Mouse (Mus musculus): ENCODE data around the gene Slc26a1.

Slc26a1 gene

DNA sequence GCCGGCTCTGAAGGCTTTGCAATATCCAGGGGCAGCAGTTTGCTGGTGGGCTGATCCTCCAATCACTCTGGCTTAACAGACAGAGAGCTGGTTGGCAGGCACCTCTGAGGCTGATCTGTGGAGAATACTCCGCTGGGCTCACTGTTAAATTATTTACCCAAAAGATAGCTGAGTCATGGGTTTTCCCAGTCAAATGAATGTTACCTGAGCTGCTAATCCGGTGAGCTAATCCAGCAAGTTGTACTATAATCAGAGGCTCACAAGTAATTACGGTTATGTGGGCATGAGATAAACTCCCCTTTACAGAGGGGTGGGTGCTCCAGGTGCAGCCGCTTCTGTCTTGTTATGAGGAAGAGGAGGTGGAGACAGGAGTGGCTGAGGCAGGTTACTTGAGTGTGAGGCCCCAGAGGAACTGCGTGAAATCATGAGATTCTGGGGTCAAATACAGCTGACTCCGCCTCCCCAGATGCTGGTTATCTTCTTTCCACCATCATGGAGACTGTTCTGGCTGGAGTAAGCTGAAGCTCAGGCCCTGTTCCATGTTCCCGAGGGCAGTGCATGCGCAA, at the start of gene Slc26a1:
Gene Slc26a1, minus strand, starts transcription at position 319 of the 566 bp plus-strand sequence.
- in situ Hi-C loops (cut with MboI; ENCODE audit: low pct_unique_long_range_greater_than_20kb in 1 of 2, low sequenced_read_pairs in 2 of 2, unreplicated experiment in 1 of 2): no loop called here

DNA sequence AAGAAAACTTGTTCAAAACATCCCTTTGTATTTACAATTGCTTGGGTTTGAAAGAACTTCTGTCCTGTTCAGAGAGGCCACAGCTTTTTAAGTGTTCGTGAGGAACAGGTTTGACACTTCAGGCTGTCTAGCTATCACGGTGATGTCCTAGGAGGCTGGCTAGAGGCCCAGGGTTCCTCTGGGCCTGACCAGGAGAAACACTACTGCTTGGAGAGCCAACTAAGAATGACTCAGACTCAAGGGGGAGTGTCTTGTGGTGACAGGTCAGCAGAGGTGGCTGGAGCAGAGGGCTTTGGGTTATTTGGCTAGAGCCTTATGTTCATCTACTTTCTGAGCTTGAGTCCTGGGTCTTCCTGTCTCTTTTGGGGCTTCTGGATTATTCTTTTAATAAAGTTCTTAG, 48.6 kb upstream of the Slc26a1 start:
- in situ Hi-C loops (cut with MboI; ENCODE audit: low pct_unique_long_range_greater_than_20kb in 1 of 2, low sequenced_read_pairs in 2 of 2, unreplicated experiment in 1 of 2): no loop called here

DNA sequence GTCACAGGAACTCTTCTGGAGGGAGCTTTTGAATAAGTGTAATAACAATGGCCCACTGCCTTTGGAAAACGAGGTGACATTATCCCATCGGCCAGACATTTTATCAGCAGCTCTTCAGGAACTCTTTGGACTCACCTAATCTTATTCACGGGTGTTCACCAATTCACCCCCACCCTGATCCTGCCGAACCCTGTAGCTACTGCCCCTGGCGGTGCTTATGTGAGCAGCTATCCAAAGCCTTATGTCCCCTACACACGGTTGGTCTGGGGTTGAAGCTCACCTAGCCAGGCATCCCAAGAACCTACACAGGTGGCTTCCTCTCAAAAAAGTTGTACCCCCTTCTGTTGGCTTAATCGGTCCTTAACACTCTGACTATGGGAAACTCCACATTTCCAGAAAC, 44.4 kb upstream of the Slc26a1 start:
- in situ Hi-C loops (cut with MboI; ENCODE audit: low pct_unique_long_range_greater_than_20kb in 1 of 2, low sequenced_read_pairs in 2 of 2, unreplicated experiment in 1 of 2): no loop called here

DNA sequence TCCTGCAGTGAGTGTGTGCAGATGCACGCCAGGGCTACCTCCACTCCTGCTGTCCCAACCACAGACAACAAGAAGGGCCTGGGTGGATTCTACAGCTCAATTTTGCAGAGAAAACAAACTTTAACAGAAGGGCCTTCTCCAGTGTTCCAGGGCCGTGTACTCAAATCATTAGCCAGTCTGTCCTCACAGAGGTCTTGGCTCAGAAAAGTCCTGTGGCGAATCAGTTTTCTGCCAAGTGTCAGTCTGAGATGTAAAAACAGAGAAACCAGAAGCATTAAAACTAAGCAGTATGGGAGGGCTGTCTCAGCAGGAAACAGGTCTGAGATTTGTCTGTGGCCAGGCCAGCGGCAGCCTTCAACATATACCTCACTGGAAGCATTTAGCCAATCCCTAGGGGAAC, 42.7 kb upstream of the Slc26a1 start:
- in situ Hi-C loops (cut with MboI; ENCODE audit: low pct_unique_long_range_greater_than_20kb in 1 of 2, low sequenced_read_pairs in 2 of 2, unreplicated experiment in 1 of 2): no loop called here

DNA sequence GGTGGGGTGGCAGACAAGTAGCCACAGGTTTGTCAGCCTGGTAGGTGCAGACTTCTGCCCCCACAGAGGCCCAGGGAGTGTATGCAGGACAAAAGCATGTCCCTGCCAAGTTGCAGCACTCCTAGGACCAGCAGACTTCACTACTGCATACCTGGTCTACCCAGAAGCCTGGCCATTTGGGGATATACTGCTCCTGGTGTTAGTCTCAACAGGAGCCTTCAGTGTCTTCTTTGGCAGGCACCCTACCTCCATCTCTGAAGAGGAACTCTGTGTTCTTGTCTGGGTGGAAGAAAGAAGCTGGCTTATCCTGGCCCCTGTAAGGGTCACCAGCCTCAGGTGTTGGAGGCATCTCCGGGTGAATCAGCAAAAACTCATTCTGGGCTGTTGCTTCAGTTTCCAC, 40.6 kb upstream of the Slc26a1 start:
- in situ Hi-C loops (cut with MboI; ENCODE audit: low pct_unique_long_range_greater_than_20kb in 1 of 2, low sequenced_read_pairs in 2 of 2, unreplicated experiment in 1 of 2): no loop called here

DNA sequence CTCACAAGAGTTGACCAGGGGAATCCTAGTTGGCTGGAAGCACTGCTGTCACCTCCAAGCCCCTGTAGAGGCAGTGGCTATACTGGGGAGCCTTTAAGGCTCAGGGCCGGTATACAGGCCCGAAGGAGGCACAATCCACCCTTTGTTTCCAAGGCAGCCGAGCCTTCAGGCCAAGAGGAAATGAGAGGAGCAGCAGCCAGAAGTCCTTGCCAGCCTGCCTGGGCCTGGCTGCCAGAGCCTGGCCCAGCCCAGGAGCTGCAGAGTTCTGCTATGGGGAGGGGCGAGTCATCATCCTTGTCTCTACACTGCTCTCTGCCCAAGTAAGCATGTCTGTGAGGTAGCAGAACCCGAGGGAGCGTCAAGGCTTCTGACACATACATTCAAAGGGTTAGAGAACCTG, 38.8 kb upstream of the Slc26a1 start:
- in situ Hi-C loops (cut with MboI; ENCODE audit: low pct_unique_long_range_greater_than_20kb in 1 of 2, low sequenced_read_pairs in 2 of 2, unreplicated experiment in 1 of 2): no loop called here

DNA sequence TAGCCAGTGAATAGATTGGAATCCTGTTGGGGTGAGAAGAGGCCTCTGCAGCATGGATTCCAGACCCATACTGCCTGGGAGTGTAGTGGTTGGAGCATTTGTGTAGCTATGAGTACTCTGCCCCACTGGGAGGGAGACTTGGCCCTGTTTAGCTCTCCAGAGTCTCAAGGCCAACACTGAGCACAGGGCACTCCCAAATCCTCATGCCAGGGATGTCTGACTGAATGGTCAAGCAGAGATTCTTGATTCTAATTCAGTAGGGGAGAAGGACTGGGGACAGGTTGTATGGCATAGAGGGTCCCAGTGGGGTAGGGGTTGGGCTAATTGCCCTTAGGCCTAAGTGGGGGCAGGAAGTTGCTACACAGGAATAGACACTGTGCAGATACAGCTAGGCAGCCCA, 38.3 kb upstream of the Slc26a1 start:
- in situ Hi-C loops (cut with MboI; ENCODE audit: low pct_unique_long_range_greater_than_20kb in 1 of 2, low sequenced_read_pairs in 2 of 2, unreplicated experiment in 1 of 2): no loop called here

DNA sequence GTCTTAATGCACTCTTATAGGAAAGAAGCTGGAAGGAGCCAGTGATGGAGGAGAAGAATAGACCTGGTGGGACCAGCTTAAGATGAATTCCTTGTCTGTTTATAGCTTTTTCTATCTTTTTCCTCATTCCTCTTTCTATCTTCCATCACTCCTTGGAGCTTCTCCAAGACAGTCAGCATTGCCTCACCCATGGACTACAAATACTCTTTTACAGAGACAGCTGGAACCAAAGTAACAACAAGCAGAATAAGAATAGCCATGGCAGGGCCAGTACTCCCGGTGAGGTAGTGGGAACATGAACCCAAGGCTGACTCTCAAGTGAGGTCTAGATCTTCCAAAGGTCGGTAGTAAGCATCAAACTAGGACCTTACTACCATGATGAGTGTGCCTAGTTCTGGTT, 37.7 kb upstream of the Slc26a1 start:
- in situ Hi-C loops (cut with MboI; ENCODE audit: low pct_unique_long_range_greater_than_20kb in 1 of 2, low sequenced_read_pairs in 2 of 2, unreplicated experiment in 1 of 2): no loop called here

DNA sequence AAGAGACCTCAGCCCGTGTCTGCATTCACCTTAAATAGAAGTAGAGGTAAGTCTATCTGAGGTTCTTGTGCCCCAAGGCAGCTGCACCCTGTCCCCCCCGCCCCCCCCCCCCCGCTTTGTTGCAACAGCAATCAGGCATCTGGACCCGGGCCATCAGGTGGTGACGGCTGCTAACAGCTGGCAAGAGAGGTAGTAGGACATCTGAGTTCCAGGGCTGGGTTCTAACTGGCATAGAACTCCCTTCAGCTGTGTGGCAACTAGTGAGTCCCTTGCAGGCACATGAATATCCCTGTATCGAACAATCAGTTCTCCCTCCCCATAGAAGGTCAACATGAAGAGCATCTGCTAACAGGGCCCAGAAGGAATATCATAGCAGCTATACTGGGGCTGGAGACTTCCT, 36.6 kb upstream of the Slc26a1 start:
- in situ Hi-C loops (cut with MboI; ENCODE audit: low pct_unique_long_range_greater_than_20kb in 1 of 2, low sequenced_read_pairs in 2 of 2, unreplicated experiment in 1 of 2): no loop called here

DNA sequence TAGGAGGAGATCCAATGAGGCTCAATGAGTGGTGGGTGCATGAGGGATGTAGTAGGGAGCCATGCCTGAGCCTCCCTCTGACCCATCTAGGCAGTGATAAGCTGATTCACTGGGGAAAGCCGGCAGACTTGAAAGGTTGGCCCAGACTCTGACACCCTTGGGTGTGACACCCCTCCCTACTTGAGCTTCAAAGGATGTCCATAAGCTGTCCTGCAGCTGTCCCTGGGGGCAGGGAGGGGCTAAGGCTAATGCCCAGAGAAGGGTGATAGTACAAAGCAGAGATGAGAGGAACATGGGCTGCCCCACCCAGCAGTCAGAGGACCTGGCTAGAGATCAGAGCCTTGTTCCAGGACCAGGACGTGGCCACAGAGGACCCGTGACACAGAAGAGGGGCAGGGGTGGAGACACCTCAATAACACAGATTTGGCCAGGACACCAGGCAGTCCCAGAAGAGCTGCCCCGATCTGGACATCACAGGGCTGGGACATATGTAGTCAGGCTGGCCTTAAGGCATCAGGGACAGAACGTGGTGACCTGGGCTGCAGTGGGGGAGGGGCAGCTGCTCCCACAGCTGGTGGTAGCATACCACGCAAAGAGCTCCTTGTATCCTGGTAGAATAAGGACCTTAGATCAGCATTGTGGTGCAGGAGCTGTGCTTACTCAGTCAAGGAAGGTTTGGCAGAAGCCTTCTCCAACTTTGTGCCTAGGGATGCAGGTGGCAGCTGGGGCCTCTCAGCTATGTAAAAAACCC, 33.8 kb upstream of the Slc26a1 start:
- in situ Hi-C loops (cut with MboI; ENCODE audit: low pct_unique_long_range_greater_than_20kb in 1 of 2, low sequenced_read_pairs in 2 of 2, unreplicated experiment in 1 of 2): no loop called here

DNA sequence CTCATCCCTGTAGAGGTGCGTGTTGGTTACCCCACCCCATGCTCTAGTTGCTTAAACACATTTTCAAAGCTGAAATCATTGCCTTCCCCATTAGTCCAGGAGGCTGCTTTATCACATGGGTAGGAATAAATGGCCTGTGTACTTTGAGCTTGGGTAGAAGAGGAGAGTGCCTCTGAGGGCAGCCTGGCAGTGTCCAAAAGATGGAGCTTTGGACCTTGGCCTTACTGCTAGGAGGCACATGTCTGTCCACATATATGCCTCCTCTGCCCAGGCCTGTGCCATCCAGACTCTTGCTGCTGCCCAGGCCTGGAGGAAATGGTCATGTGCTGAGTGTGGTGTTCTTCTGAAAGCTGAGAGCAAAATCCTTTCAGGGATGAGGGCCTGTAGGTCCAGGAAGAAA, 33.0 kb upstream of the Slc26a1 start:
- in situ Hi-C loops (cut with MboI; ENCODE audit: low pct_unique_long_range_greater_than_20kb in 1 of 2, low sequenced_read_pairs in 2 of 2, unreplicated experiment in 1 of 2): no loop called here

DNA sequence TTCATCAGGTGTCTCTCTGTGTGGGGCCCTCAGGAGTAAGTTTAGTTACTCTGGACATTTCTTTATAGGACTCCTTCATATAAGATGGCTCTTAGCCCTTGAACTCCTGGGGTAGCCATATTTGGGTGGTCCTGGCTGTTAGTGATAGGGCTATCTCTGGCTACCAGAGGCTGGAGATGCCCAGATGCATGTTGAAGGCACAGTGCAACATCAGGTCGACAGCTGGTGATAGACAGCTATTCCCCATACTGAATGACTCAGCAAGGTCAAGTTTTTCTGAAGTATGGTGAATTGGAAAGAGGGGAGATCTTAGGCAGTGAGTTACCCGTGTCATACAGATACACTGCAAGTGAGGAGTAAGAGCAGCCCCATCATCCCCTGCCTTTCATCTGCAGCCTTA, 32.4 kb upstream of the Slc26a1 start:
- in situ Hi-C loops (cut with MboI; ENCODE audit: low pct_unique_long_range_greater_than_20kb in 1 of 2, low sequenced_read_pairs in 2 of 2, unreplicated experiment in 1 of 2): no loop called here

DNA sequence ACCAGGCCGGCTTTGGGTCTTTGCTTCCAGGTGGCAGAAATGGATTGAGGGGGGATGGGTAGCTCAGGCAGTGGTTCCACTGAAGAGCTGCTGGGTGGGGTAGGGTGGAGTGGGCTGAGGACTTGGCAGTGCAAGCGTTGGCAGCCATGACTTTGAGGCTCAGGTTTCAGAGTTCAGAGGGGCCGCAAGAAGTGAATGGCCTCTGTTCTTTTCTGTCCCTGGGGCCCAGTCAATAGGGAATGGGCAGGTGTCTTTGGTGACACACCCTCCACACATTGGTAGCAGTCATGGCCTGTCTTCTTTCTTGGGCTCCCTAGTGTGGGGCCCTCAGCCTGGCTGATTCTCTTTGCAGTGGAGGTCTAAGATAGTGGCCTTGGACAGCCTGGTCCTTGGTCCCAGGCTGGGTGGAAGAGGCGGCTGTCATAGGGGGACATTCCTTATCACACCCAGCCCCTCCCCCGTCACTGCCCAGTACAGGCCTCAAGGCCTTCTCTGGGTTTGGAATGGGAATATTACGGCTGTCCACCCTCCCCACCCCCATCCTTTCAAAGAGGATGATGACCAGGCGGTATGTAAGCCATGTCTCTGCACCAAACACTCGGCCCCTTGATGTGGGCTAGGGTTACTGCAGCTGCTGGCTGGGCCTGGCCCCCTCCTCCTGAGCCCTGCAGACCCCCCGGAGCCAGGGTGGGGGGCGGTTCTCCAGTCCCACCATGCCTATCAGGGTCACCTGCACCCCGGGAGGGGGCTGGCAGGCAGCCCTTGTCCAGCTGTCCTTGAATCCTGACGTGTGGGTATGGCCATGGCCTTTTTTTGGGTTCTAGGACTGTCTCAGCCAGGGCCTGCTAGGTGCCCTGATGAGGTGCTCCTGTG, 28.6 kb upstream of the Slc26a1 start:
- in situ Hi-C loops (cut with MboI; ENCODE audit: low pct_unique_long_range_greater_than_20kb in 1 of 2, low sequenced_read_pairs in 2 of 2, unreplicated experiment in 1 of 2): no loop called here

DNA sequence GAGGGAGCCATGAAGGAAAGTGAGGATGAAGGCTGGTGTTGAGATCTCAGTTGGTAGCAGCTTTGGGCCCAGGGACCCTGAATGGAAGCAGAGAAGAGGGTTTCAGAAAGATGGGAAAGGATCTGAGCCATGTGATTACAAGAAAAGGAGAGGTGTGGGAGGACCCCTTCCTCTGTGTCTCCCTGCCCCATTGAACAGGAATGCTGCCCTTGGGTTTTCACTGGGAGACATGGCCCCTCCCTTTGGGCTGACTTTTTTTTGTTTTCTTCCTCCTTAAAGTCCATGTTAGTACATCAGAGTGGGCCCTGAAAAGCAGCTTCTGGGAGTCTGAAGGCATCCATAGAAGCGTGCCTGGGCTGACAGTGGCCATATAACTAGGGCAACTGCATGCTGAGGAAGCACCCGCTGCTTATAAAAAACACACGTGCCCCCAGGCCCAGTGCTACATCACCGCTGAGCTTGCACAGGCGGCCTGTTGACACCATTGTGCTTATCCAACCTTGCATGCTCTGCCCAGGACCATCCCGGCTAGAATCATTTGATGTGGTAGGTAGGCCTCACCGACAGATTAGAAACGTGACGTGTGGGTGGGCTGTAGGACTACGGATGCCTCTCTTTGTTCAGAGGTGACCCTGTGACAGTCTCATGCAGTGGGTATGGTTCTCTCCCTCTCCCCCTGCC, 26.1 kb upstream of the Slc26a1 start:
- in situ Hi-C loops (cut with MboI; ENCODE audit: low pct_unique_long_range_greater_than_20kb in 1 of 2, low sequenced_read_pairs in 2 of 2, unreplicated experiment in 1 of 2): no loop called here

DNA sequence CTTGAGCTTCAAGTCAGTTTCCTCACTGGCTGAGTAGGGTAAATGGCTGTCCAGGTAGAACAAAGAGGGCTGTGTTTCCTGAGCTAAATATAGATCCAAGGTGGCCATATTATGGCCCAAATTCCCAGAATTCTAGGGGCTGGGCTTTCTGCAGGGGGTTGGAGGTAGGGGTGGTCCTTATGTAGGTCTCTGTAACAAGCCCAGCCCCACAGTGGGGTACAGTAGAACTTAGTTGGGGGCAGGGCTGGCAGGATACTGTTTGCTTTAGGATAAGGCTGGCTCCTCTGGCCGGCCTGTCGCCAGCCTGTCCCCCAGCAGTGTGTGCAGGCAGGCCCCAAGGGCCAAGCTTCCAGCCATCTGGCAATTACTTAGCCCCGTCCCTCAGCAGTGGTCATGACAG, 25.0 kb upstream of the Slc26a1 start:
- in situ Hi-C loops (cut with MboI; ENCODE audit: low pct_unique_long_range_greater_than_20kb in 1 of 2, low sequenced_read_pairs in 2 of 2, unreplicated experiment in 1 of 2): no loop called here

DNA sequence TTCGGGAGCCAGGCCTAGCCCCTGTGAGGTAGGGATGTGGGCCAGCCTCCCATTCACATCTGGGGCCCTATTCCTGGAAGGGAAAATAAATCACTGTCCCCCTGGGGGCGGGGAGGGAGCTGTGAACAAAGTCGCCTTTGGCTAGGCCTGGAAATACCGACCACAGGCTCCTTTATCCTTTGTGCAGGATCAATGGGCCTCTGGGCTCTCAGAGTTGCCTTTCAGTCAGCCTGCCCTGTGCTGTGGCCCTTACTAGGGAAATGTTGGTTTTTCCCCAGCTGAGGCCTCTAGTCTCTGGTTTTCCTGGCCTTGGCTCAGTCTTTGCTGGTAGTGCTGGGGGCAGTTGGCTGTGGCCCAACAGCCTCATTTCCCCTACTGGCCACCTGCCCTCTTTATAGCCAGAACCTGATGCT, 22.0 kb upstream of the Slc26a1 start:
- in situ Hi-C loops (cut with MboI; ENCODE audit: low pct_unique_long_range_greater_than_20kb in 1 of 2, low sequenced_read_pairs in 2 of 2, unreplicated experiment in 1 of 2): no loop called here

DNA sequence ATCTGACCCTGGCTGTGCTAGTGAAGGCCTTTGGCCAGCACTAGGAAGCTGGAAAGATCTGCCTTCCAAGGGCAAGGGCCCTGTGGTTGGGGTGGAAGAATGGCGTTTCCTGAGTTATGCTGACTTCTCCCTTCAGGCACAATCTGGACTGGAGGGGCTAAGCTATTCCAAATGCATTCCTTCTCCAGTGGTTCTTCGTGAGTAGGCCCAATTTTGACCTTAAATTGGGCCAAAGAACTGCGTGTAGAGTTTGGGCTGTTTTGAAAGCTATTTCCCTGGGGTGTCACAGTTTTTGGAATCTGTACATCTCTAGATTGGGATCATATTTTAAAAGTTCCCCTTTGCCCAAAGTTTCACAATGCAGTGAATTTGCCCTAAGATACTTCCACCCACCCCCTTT, 21.2 kb upstream of the Slc26a1 start:
- in situ Hi-C loops (cut with MboI; ENCODE audit: low pct_unique_long_range_greater_than_20kb in 1 of 2, low sequenced_read_pairs in 2 of 2, unreplicated experiment in 1 of 2): no loop called here

DNA sequence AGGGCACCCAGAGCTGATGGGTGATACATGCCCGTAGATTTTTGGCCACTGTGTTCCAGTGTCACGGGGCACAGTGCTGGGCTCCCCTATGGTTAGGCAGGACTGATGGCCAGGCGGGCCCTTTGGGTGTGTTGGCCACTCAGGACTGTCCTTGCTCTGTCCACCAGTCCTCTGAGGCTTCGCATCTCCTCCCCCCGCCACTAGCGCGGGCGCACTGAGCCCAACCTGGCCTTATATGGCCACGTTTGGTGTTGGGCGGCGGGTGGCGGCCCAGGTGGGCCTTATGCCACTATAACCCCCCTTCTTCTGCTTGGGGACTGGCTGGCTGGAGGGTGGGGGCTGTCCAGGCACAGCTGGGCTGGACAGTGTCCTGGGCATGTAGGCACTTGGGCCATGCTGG, 20.5 kb upstream of the Slc26a1 start:
- in situ Hi-C loops (cut with MboI; ENCODE audit: low pct_unique_long_range_greater_than_20kb in 1 of 2, low sequenced_read_pairs in 2 of 2, unreplicated experiment in 1 of 2): no loop called here
